Mouse (Mus musculus): Measurements from ENCODE around the gene Prpf38a.

- TF ChIP-seq CTCF (IDR thresholded peaks at IDR 0.05) (no peak), EP300 (IDR thresholded peaks at IDR 0.05) (no peak)
These were observed 6.5 kb downstream of the Prpf38a start for GRCm38 (mm10) chr4:108572644-108573043.

All from lung, postnatal 0 days (tissue).